Mouse (Mus musculus): ENCODE measurements around the gene Atp5mpl. TPM values are rescaled to one million over a fixed set of nuclear protein-coding genes. Genes with fewer than 3 reads are reported as not detected.
"Not testable (repeated sequence)": the region's sequence is repeated elsewhere in the genome, so short reads cannot be mapped to it uniquely, and the experiment has no call there.

Atp5mpl gene
- polyA plus RNA-seq, 1 experiment = 386 TPM

DNA sequence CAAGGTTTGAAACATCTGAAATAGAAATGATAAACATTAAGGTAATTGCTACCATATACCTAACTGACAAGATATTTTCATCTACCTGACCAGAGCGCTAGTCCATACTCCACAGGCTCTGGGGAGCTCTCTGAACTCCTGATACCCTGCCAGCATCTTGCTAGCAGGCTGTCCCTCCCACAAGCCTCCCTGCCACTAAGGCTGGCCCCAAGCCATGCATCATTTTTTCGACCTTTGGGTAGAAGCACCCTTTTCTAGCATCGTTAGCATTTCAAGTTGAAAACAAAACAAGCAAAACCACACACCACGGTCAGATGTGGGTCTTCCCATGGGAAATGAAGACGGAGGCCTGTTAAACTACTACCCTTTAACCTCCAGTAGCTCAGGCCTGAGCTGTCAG is 3.4 kb downstream of the Atp5mpl start:
- H3K36me3 ChIP-seq (ENCODE audit: control insufficient read depth, insufficient read depth, low read length, poor library complexity, severe bottlenecking) = peaks cover 20% of the 10 kb centered on the region
- H3K9me3 ChIP-seq (replicated peaks; ENCODE audit: control insufficient read depth, insufficient read depth, low read length, poor library complexity, severe bottlenecking) = no peaks in the 10 kb centered on the region; the same call in 1 of the 2 replicates
- no peak overlapping the region for H3K9ac ChIP-seq (ENCODE audit: low read depth, poor library complexity, severe bottlenecking)
- H3K27me3 ChIP-seq (ENCODE audit: control insufficient read depth, insufficient read depth, low read length, poor library complexity, severe bottlenecking) = no peaks in the 10 kb centered on the region
- H3K27ac ChIP-seq (ENCODE audit: insufficient read depth, low read length) = no peak overlapping the region
- H3K4me3 ChIP-seq (ENCODE audit: low read depth, low read length) = no peak overlapping the region
- no peaks in the 10 kb centered on the region for H3K4me1 ChIP-seq (ENCODE audit: control insufficient read depth, insufficient read depth, low read length)
- TF ChIP-seq CTCF (IDR thresholded peaks at IDR 0.05; ENCODE audit: low read depth, low read length) (no peak), EP300 (IDR thresholded peaks at IDR 0.05; ENCODE audit: insufficient read depth, low read depth, low read length) (no peak), POLR2A (IDR thresholded peaks at IDR 0.05; ENCODE audit: insufficient read depth, low read length) (no peak)

GRCm38 (mm10) chr12:111958101-111958865 is 8.5 kb downstream of the Atp5mpl start:
- Histone ChIP-seq H3K27me3 (ENCODE audit: control insufficient read depth, insufficient read depth, low read length, poor library complexity, severe bottlenecking) (no peaks in the 10 kb centered on the region), H3K9me3 (replicated peaks; ENCODE audit: control insufficient read depth, insufficient read depth, low read length, poor library complexity, severe bottlenecking) (no peaks in the 10 kb centered on the region; the same call in 1 of the 2 replicates), H3K27ac (ENCODE audit: insufficient read depth, low read length) (no peak overlapping the region), H3K4me1 (ENCODE audit: control insufficient read depth, insufficient read depth, low read length) (no peaks in the 10 kb centered on the region), H3K4me3 (ENCODE audit: low read depth, low read length) (no peak overlapping the region), H3K9ac (ENCODE audit: low read depth, poor library complexity, severe bottlenecking) (no peak overlapping the region), H3K36me3 (ENCODE audit: control insufficient read depth, insufficient read depth, low read length, poor library complexity, severe bottlenecking) (peaks cover 20% of the 10 kb centered on the region)
- TF ChIP-seq EP300 (IDR thresholded peaks at IDR 0.05; ENCODE audit: insufficient read depth, low read depth, low read length) (no peak), POLR2A (IDR thresholded peaks at IDR 0.05; ENCODE audit: insufficient read depth, low read length) (no peak), CTCF (IDR thresholded peaks at IDR 0.05; ENCODE audit: low read depth, low read length) (peak; percentile 80)

GRCm38 (mm10) chr12:111956173-111956572 is 10.6 kb downstream of the Atp5mpl start:
- H3K9me3 ChIP-seq (replicated peaks; ENCODE audit: control insufficient read depth, insufficient read depth, low read length, poor library complexity, severe bottlenecking) = no peaks in the 10 kb centered on the region; the same call in 1 of the 2 replicates
- H3K9ac ChIP-seq (ENCODE audit: low read depth, poor library complexity, severe bottlenecking) = no peak overlapping the region
- H3K36me3 ChIP-seq (ENCODE audit: control insufficient read depth, insufficient read depth, low read length, poor library complexity, severe bottlenecking) = peaks cover 12% of the 10 kb centered on the region
- H3K27me3 ChIP-seq (ENCODE audit: control insufficient read depth, insufficient read depth, low read length, poor library complexity, severe bottlenecking) = no peaks in the 10 kb centered on the region
- H3K4me3 ChIP-seq (ENCODE audit: low read depth, low read length) = no peak overlapping the region
- no peaks in the 10 kb centered on the region for H3K4me1 ChIP-seq (ENCODE audit: control insufficient read depth, insufficient read depth, low read length)
- TF ChIP-seq EP300 (IDR thresholded peaks at IDR 0.05; ENCODE audit: insufficient read depth, low read depth, low read length) = no peak
- no peak for TF ChIP-seq CTCF (IDR thresholded peaks at IDR 0.05; ENCODE audit: low read depth, low read length)
- TF ChIP-seq POLR2A (IDR thresholded peaks at IDR 0.05; ENCODE audit: insufficient read depth, low read length) = no peak
- no peak overlapping the region for H3K27ac ChIP-seq (ENCODE audit: insufficient read depth, low read length)

- Histone ChIP-seq H3K27ac (ENCODE audit: insufficient read depth, low read length) (no peak overlapping the region), H3K36me3 (ENCODE audit: control insufficient read depth, insufficient read depth, low read length, poor library complexity, severe bottlenecking) (no peaks in the 10 kb centered on the region), H3K27me3 (ENCODE audit: control insufficient read depth, insufficient read depth, low read length, poor library complexity, severe bottlenecking) (no peaks in the 10 kb centered on the region), H3K9ac (ENCODE audit: low read depth, poor library complexity, severe bottlenecking) (no peak overlapping the region), H3K4me3 (ENCODE audit: low read depth, low read length) (no peak overlapping the region), H3K9me3 (replicated peaks; ENCODE audit: control insufficient read depth, insufficient read depth, low read length, poor library complexity, severe bottlenecking) (no peaks in the 10 kb centered on the region), H3K4me1 (ENCODE audit: control insufficient read depth, insufficient read depth, low read length) (no peaks in the 10 kb centered on the region)
- no peak for TF ChIP-seq POLR2A (IDR thresholded peaks at IDR 0.05; ENCODE audit: insufficient read depth, low read length)
- TF ChIP-seq CTCF (IDR thresholded peaks at IDR 0.05; ENCODE audit: low read depth, low read length) = no peak
- TF ChIP-seq EP300 (IDR thresholded peaks at IDR 0.05; ENCODE audit: insufficient read depth, low read depth, low read length) = no peak
Observed at GRCm38 (mm10) chr12:111951701-111952100, 15.1 kb downstream of the Atp5mpl start.

- H3K27me3 ChIP-seq (ENCODE audit: control insufficient read depth, insufficient read depth, low read length, poor library complexity, severe bottlenecking) = no peaks in the 10 kb centered on the region
- H3K27ac ChIP-seq (ENCODE audit: insufficient read depth, low read length) = no peak overlapping the region
- no peaks in the 10 kb centered on the region for H3K4me1 ChIP-seq (ENCODE audit: control insufficient read depth, insufficient read depth, low read length)
- no peak overlapping the region for H3K4me3 ChIP-seq (ENCODE audit: low read depth, low read length)
- no peak overlapping the region for H3K9ac ChIP-seq (ENCODE audit: low read depth, poor library complexity, severe bottlenecking)
- no peak for TF ChIP-seq EP300 (IDR thresholded peaks at IDR 0.05; ENCODE audit: insufficient read depth, low read depth, low read length)
- no peak for TF ChIP-seq CTCF (IDR thresholded peaks at IDR 0.05; ENCODE audit: low read depth, low read length)
- TF ChIP-seq POLR2A (IDR thresholded peaks at IDR 0.05; ENCODE audit: insufficient read depth, low read length) = no peak
- H3K36me3 ChIP-seq (ENCODE audit: control insufficient read depth, insufficient read depth, low read length, poor library complexity, severe bottlenecking) = no peaks in the 10 kb centered on the region
- no peaks in the 10 kb centered on the region for H3K9me3 ChIP-seq (replicated peaks; ENCODE audit: control insufficient read depth, insufficient read depth, low read length, poor library complexity, severe bottlenecking)
Observed at GRCm38 (mm10) chr12:111950486-111950885, 16.3 kb downstream of the Atp5mpl start.

DNA sequence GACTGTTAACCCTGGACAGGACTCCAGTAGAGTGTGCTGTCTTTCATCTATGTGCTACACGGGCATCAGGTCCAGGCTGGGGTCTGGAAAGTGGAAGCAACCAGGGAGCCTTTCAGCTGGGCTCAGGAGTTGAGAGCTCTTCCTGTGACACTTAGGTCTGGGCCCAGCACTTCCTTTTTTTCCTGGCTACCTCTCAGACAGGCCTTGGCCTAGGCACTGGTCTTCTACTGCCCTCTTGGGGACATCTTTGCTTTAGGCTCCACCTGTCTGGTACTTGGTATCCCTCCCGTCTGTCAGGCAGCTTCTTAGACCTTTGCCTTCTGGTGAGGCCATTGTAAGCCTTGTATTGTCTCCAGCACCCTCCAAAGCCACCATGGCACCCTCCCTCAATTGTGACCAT is 20.1 kb downstream of the Atp5mpl start:
- no peak overlapping the region for H3K4me3 ChIP-seq (ENCODE audit: low read depth, low read length)
- H3K36me3 ChIP-seq (ENCODE audit: control insufficient read depth, insufficient read depth, low read length, poor library complexity, severe bottlenecking) = no peaks in the 10 kb centered on the region
- H3K27me3 ChIP-seq (ENCODE audit: control insufficient read depth, insufficient read depth, low read length, poor library complexity, severe bottlenecking) = no peaks in the 10 kb centered on the region
- no peaks in the 10 kb centered on the region for H3K9me3 ChIP-seq (replicated peaks; ENCODE audit: control insufficient read depth, insufficient read depth, low read length, poor library complexity, severe bottlenecking)
- TF ChIP-seq EP300 (IDR thresholded peaks at IDR 0.05; ENCODE audit: insufficient read depth, low read depth, low read length) (no peak), POLR2A (IDR thresholded peaks at IDR 0.05; ENCODE audit: insufficient read depth, low read length) (no peak), CTCF (IDR thresholded peaks at IDR 0.05; ENCODE audit: low read depth, low read length) (peak; percentile 61)
- peaks cover 2% of the 10 kb centered on the region for H3K4me1 ChIP-seq (ENCODE audit: control insufficient read depth, insufficient read depth, low read length)
- H3K27ac ChIP-seq (ENCODE audit: insufficient read depth, low read length) = no peak overlapping the region
- no peak overlapping the region for H3K9ac ChIP-seq (ENCODE audit: low read depth, poor library complexity, severe bottlenecking)

GRCm38 (mm10) chr12:111945765-111946655 is 20.8 kb downstream of the Atp5mpl start:
- not testable (repeated sequence) for H3K27ac ChIP-seq (ENCODE audit: insufficient read depth, low read length); H3K36me3 ChIP-seq (ENCODE audit: control insufficient read depth, insufficient read depth, low read length, poor library complexity, severe bottlenecking); H3K9me3 ChIP-seq (replicated peaks; ENCODE audit: control insufficient read depth, insufficient read depth, low read length, poor library complexity, severe bottlenecking)

More at GRCm38 (mm10) chr12:111945765-111946655, 20.8 kb downstream of the Atp5mpl start:
- H3K4me3 ChIP-seq (ENCODE audit: low read depth, low read length); H3K27me3 ChIP-seq (ENCODE audit: control insufficient read depth, insufficient read depth, low read length, poor library complexity, severe bottlenecking); H3K9ac ChIP-seq (ENCODE audit: low read depth, poor library complexity, severe bottlenecking); H3K4me1 ChIP-seq (ENCODE audit: control insufficient read depth, insufficient read depth, low read length): not testable (repeated sequence)
